Mouse (Mus musculus) cortical plate, adult 2 months (tissue): ENCODE data around the gene Zfyve1.

Experiments used
- CTCF ChIP-seq: fragments of 200-500 bp; IDR thresholded peaks from 2 replicates; pipeline ENCODE4 v1.5.1; 2011; ENCODE audit warnings: mild to moderate bottlenecking, control low read depth, low read length; ENCODE audit not compliant: insufficient read depth; ENCODE audit errors: extremely low read depth
- POLR2A ChIP-seq: fragments of 200-500 bp; IDR thresholded peaks from 2 replicates; pipeline ENCODE4 v1.6.1; 2011; ENCODE audit warnings: mild to moderate bottlenecking, low read length, control low read depth; ENCODE audit not compliant: insufficient read depth; ENCODE audit errors: extremely low read depth

DNA sequence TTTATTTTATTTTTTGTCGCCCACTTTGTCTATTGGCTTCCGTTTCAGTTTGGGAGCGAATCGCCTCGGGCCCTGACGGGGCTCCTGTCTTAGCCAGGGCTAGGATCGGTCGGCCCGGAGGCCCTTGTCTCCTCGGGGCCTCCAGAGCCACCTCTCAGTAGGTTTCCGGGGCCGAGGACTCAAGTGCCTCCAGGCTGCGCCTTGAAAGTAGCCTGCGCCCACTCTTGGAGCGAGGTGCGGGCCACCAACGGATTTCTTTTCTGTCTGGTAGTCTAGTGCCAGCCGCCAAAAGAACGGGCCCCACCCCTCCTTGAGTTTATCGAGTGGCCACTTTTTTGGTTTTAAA, 35.6 kb upstream of the Zfyve1 start:
- TF ChIP-seq POLR2A: no peak
- no peak for TF ChIP-seq CTCF
